In the genomic region with DNA sequence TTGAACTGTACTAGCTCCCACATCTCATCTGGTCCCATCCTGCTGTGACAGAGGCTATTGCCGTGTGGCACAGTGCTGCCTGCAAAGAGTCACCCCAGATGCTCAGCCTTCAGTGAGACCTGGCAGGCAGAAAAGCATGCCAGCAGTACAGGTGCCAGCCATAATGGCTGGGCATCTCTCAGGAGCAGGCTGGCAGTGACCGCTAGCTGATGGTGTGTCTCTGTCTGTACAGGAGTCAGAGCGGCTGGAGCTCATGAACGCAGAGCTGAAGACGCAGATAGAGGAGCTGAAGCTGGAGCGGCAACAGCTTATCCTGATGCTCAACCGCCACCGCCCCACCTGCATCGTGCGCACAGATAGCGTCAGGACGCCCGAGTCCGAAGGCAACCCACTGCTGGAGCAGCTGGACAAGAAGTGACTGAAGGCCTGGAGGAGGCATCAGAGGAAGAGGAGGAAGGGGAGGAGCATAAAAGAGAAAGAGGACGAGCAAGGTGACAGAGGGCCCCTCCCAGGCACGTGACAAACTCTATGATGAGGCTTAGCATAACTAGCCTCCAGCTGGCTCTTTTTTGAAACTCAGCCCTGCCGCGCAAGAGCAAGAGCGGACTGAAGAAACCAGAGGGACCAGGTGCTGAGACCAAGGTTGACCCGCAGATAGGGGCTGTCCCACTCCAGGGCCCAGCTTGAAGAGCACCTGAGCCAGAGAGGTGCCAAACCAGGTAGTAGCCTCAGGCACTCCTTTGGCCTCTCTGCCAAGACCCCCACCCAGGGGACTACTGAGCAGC, we compare ENCODE assay signal across 10 mouse cellular contexts. TPM values are rescaled to one million over a fixed set of nuclear protein-coding genes. Genes with fewer than 3 reads are reported as not detected.
DNase-seq lines count a peak whose midpoint lies in the region; ATAC-seq lines count a peak whose summit lies in the region.
"Had no signal": no experiment of that assay in that cellular context is flagged by ENCODE, and none has a peak within 500 bp of the region (broad histone marks: within the 10 kb centered on the region; RNA-seq: fewer than 3 reads in every experiment).

No protein-coding gene starts in this region.

- H3K4me3 ChIP-seq in lung, embryonic 16.5 days (ENCODE audit: low read length), result no peak overlapping the region
- no peak overlapping the region for H3K4me3 ChIP-seq in embryonic facial prominence, embryonic 15.5 days (replicated peaks)
- H3K4me3 ChIP-seq: heart, adult 2 months had no signal

- peaks cover 8% of the 10 kb centered on the region for H3K36me3 ChIP-seq in lung, embryonic 16.5 days (ENCODE audit: control insufficient read depth, insufficient read depth, low read length)
- H3K36me3 ChIP-seq in embryonic facial prominence, embryonic 15.5 days, result peaks cover 16% of the 10 kb centered on the region

- no peaks in the 10 kb centered on the region for H3K9me3 ChIP-seq in lung, embryonic 16.5 days (ENCODE audit: control insufficient read depth, low read length)
- H3K9me3 ChIP-seq in embryonic facial prominence, embryonic 15.5 days (replicated peaks), result no peaks in the 10 kb centered on the region

- WGBS in lung, embryonic 16.5 days, result 55% methylated on average over 20 of the region's 20 CpGs
- WGBS in embryonic facial prominence, embryonic 15.5 days, result 76% methylated on average over 20 of the region's 20 CpGs

- DNase-seq in cerebellum, postnatal 10 days, result peak; percentile 50 to 52
- DNase-seq in cerebellum, adult 9-10 months, result no peak
- DNase-seq in lung, postnatal 14 days, result no peak
- DNase-seq in thymus, postnatal 0 days (ENCODE audit: low spot score), result peak; percentile 80
- no peak for DNase-seq in right cerebral cortex, adult 18-20 months
- DNase-seq in embryo, embryonic 9.5 days (ENCODE audit: extremely low spot score), result no peak

- ATAC-seq in lung, embryonic 16.5 days (ENCODE audit: low read depth), result no peak; the same call in none of the 2 replicates
- peak; percentile 9; the same call in 1 of the 2 replicates for ATAC-seq in embryonic facial prominence, embryonic 15.5 days (ENCODE audit: insufficient number of reproducible peaks, low FRiP score, low TSS enrichment, low read depth)

- H3K4me1 ChIP-seq in lung, embryonic 16.5 days (replicated peaks; ENCODE audit: control insufficient read depth, insufficient read depth, low read length), result peaks cover 42% of the 10 kb centered on the region
- H3K4me1 ChIP-seq in embryonic facial prominence, embryonic 15.5 days, result peaks cover 7% of the 10 kb centered on the region; the same call in 1 of the 2 replicates

- H3K27ac ChIP-seq in lung, embryonic 16.5 days (ENCODE audit: low read length), result peak overlapping the region; percentile 85
- no peak overlapping the region; the same call in 1 of the 2 replicates for H3K27ac ChIP-seq in embryonic facial prominence, embryonic 15.5 days (replicated peaks)
- H3K27ac ChIP-seq: heart, adult 2 months had no signal

- peaks cover 2% of the 10 kb centered on the region; the same call in 1 of the 2 replicates for H3K27me3 ChIP-seq in lung, embryonic 16.5 days (ENCODE audit: control insufficient read depth, insufficient read depth, low read depth, low read length)
- no peaks in the 10 kb centered on the region for H3K27me3 ChIP-seq in embryonic facial prominence, embryonic 15.5 days

- no peak overlapping the region; the same call in 1 of the 2 replicates for H3K4me2 ChIP-seq in lung, embryonic 16.5 days (ENCODE audit: low read depth, low read length)
- H3K4me2 ChIP-seq in embryonic facial prominence, embryonic 15.5 days (replicated peaks), result no peak overlapping the region
- H3K4me2 ChIP-seq: liver, embryonic 11.5 days had no signal

- H3K9ac ChIP-seq in lung, embryonic 16.5 days (ENCODE audit: low read length), result peak overlapping the region; percentile 36; the same call in 1 of the 2 replicates
- H3K9ac ChIP-seq in embryonic facial prominence, embryonic 15.5 days, result no peak overlapping the region

RNA-seq across cellular contexts. Expression of a gene that starts 39.9 kb away (rescaled TPM):
- 0.49 and 0.87 TPM in 2 replicates for polyA plus RNA-seq in lung, embryonic 16.5 days (2015; fragmentation: Nextera tagmentation; extraction: Ambion mirVana)
- 0.72 and 1.1 TPM in 2 replicates for polyA plus RNA-seq in embryonic facial prominence, embryonic 15.5 days (2015; fragmentation: Nextera tagmentation; extraction: Ambion mirVana)
- 0.34 and 0.57 TPM in 2 replicates for polyA plus RNA-seq in thymus, postnatal 0 days (2015; fragmentation: Nextera tagmentation; extraction: Ambion mirVana)

RNA-seq across cellular contexts. Expression of a gene that starts 47.7 kb away (rescaled TPM):
- 5.4 and 5.7 TPM in 2 replicates for polyA plus RNA-seq in lung, embryonic 16.5 days (2015; fragmentation: Nextera tagmentation; extraction: Ambion mirVana)
- 7.2 and 7.7 TPM in 2 replicates for polyA plus RNA-seq in embryonic facial prominence, embryonic 15.5 days (2015; fragmentation: Nextera tagmentation; extraction: Ambion mirVana)
- polyA plus RNA-seq in thymus, postnatal 0 days (2015; fragmentation: Nextera tagmentation; extraction: Ambion mirVana), result 16.9 and 18.2 TPM in 2 replicates

Comparison
In these comparisons a context has a peak if more than half of its experiments do, and no peak if none do; other contexts are left out.
1. DNase-seq: peak in cerebellum, postnatal 10 days (2 of 2) and thymus, postnatal 0 days (single experiment); none in cerebellum, adult 9-10 months (single experiment), lung, postnatal 14 days (single experiment), right cerebral cortex, adult 18-20 months (single experiment) and embryo, embryonic 9.5 days (single experiment).